Mouse (Mus musculus): ENCODE results near the gene Mki67. TPM values are rescaled to one million over a fixed set of nuclear protein-coding genes. Genes with fewer than 3 reads are reported as not detected.

Mki67 gene
- polyA plus RNA-seq, 1 experiment from 2014 or later: 18.8 TPM

DNA sequence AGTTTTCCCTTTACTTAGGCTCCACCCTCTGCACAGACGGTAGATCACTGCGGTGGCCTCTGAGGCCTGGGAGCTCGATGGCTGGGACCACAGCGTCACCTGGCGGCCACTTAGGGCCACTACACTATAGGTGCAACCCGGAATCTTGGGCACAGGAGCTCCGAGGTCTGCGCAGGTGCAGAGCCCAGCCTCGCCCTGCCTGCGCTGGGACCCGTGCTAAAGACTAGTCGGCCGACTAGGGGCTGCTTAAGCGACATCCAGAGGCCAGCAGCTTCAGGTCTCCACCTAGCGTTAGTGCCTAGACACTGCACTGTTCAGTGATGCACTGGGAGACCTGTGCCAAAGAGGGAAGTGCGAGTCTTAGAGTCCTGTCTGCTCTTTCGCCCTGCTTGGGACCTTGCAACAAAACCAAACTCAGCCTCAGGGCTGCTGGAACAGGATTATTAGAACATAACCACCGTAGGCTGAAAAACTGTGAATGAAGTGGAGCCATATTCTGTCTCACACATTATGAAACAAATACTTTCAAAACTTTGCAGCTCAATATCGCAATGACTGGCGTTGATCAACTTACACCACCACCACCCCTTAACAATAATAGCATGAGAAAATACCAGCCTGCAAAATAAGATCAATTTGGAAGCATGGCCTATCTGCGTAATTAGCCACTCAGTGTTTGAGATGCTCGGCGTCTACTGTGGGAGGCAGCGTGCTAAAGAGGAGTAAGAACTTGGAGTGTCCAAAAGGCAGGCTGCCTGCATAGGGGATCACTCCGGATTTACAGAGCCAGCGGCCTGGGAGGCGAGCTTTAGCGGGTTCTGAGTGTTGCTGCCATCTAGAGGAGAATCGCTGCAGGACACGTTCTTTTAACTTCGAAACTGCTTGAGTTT lies 19.8 kb upstream of the Mki67 start:
- H3K27ac ChIP-seq: no peak overlapping the region

DNA sequence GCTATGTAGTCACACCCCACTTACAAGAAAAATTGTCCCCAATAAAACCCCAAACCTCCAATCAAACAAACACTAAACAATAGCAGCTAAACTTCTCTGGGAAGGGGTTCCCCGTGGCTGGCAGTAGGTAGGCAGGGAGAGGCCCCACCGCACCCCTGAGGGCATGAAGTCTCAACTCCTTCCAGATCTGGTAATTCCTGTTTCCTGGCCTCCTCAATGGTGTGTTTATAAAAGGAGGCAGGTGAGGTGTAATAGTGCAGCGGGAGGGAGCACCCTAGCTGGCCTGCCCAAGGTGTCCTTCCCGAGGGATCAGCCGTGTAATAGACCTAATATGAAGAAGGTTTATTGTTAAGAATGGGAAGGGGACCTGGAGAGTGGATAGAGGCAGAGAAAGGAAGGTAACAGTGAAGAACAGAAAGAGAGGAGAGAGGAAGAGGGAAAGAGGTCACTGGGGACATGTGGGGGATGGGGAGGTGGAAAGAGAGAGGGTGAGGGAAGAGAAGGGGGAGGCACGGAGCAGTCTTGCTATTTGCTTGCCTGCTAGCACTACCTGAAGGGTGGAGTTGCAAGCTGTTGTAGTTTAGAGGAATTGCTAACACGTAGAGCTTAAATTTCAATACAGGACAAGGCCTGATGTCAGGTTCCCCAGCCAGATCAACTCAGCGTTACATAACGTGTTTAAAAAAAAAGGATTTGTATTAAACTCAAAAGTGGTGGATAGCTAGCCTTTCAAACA lies 18.9 kb upstream of the Mki67 start:
- peak overlapping the region; percentile 41 for H3K4me2 ChIP-seq (replicated peaks)

More for the DNA sequence above, 19.8 kb upstream of the Mki67 start:
- H3K9ac ChIP-seq (replicated peaks): no peak overlapping the region
- no peaks in the 10 kb centered on the region for H3K27me3 ChIP-seq
- ATAC-seq: peak; percentile 96
- WGBS: 18% methylated on average over 31 of the region's 31 CpGs
- H3K4me3 ChIP-seq (replicated peaks): 0 out of 2 replicates have a peak overlapping the region, but pooled peaks have one; percentile 18
- peak overlapping the region; percentile 41 for H3K4me2 ChIP-seq (replicated peaks)
- H3K36me3 ChIP-seq: no peaks in the 10 kb centered on the region
- no peaks in the 10 kb centered on the region for H3K9me3 ChIP-seq
- peaks cover 7% of the 10 kb centered on the region for H3K4me1 ChIP-seq (replicated peaks)

DNA sequence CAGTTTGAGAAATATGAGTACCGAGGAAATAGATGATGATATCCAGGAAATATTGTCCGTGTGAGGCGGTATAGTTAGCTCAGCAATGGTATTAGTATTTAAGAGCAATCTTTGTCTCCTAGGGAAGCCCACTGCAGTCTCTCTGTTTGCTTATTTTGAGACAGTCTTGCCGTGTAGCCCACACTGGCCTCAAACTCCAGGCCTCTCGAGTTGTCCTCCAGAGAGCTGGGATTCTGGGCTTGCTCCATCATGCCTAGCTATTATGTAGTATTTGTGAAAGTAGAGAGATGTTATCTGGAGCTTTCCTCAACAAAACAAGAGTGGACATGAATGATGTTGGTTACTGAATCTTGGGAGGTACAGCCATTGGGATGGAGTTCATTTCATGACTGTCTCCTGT lies 18.2 kb upstream of the Mki67 start:
- no peak overlapping the region for H3K9ac ChIP-seq (replicated peaks)
- 87% methylated on average over 5 of the region's 5 CpGs for WGBS
- H3K4me2 ChIP-seq (replicated peaks): no peak overlapping the region
- no peaks in the 10 kb centered on the region for H3K36me3 ChIP-seq
- H3K4me3 ChIP-seq (replicated peaks): no peak overlapping the region
- H3K9me3 ChIP-seq: no peaks in the 10 kb centered on the region
- no peak for ATAC-seq
- H3K4me1 ChIP-seq (replicated peaks): peaks cover 7% of the 10 kb centered on the region
- no peaks in the 10 kb centered on the region for H3K27me3 ChIP-seq
- no peak overlapping the region for H3K27ac ChIP-seq

More for the DNA sequence above, 18.9 kb upstream of the Mki67 start:
- H3K36me3 ChIP-seq: no peaks in the 10 kb centered on the region
- ATAC-seq: peak; percentile 32; the same call in 1 of the 2 replicates
- H3K27me3 ChIP-seq: no peaks in the 10 kb centered on the region
- WGBS: 90% methylated on average over 9 of the region's 9 CpGs
- H3K27ac ChIP-seq: no peak overlapping the region
- H3K4me3 ChIP-seq (replicated peaks): no peak overlapping the region
- peaks cover 7% of the 10 kb centered on the region for H3K4me1 ChIP-seq (replicated peaks)
- H3K9me3 ChIP-seq: no peaks in the 10 kb centered on the region
- no peak overlapping the region for H3K9ac ChIP-seq (replicated peaks)

DNA sequence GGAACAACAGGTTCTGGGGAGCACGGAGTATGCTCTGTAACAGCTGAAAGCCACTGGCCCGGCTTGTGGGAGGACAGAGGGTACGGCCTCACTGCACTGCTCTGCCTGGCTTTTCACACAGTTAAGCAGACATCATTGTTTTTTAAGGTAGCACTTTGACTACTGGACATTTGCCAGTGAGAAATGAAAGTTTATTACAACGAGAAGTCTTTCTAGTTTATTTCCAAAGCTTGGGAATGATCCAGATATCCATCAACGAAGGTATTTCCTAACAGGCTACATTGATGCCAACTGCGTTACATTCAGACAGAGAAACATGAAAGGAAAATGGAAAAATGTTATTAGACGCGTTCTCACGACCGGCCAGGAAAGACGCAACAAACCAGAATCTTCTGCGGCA lies 11.9 kb upstream of the Mki67 start:
- H3K36me3 ChIP-seq: no peaks in the 10 kb centered on the region
- H3K4me1 ChIP-seq (replicated peaks): no peaks in the 10 kb centered on the region
- no peak for ATAC-seq
- no peaks in the 10 kb centered on the region for H3K9me3 ChIP-seq
- no peak overlapping the region for H3K27ac ChIP-seq
- H3K9ac ChIP-seq (replicated peaks): no peak overlapping the region
- no peak overlapping the region for H3K4me2 ChIP-seq (replicated peaks)
- WGBS: 95% methylated on average over 12 of the region's 12 CpGs
- H3K4me3 ChIP-seq (replicated peaks): no peak overlapping the region
- H3K27me3 ChIP-seq: no peaks in the 10 kb centered on the region

DNA sequence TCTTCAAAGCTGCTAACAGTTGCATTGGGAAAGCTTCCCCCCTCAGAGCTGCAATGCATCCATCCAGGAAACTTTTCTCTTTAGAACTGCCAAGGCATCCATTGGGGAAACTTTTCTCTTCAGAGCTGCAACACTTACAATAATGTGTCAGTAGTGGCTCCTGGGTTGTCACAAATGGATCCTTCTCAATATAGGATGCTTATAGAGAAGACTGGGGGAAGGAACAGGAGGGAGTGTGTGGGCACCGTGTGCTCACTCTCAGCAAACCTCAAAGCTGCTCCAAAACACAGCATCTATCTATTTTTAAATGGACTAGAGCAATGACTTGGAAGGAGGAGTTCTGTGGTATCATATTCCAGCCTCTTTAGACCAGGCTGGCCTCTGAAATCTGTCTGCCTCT lies 10.5 kb upstream of the Mki67 start:
- Histone ChIP-seq H3K27ac (no peak overlapping the region), H3K27me3 (no peaks in the 10 kb centered on the region), H3K9ac (replicated peaks) (no peak overlapping the region; the same call in 1 of the 2 replicates), H3K9me3 (no peaks in the 10 kb centered on the region), H3K36me3 (no peaks in the 10 kb centered on the region), H3K4me2 (replicated peaks) (no peak overlapping the region), H3K4me1 (replicated peaks) (no peaks in the 10 kb centered on the region), H3K4me3 (replicated peaks) (no peak overlapping the region)
- WGBS: 96% methylated on average over 1 of the region's 1 CpGs
- no peak for ATAC-seq

DNA sequence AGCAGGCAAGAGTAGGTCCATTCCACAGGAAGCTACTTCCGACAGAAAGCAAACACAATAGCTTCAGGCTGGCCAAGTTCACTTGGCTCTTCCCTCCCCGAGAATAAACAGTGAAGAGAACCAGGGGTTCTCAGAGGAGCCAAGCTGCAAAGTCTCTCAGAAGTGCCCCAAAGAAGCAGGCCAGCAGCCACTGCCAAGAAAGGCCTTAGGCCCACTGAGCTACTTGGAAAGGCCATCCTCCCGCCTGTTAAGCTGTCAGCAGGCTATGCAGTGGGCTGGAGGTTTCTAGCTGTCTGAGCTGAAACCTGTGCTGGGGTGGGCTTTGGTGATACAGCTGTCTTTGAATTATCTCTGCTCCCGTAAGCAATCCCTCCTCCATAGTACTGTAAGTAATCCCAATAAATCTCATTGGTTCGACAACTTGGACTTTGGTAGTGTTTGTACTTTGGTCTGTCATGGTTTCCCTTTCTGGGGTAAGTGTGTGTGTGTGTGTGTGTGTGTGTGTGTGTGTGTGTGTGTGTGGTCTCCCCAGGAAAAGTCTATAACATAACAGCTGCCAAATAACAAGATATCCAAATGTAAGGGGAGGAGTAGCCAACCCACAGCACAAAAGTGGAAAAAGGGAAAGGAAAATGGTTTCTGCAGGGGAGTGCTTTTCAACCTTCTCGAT lies 7.6 kb upstream of the Mki67 start:
- H3K36me3 ChIP-seq: no peaks in the 10 kb centered on the region
- H3K4me1 ChIP-seq (replicated peaks): no peaks in the 10 kb centered on the region
- WGBS: 76% methylated on average over 6 of the region's 6 CpGs
- no peak overlapping the region for H3K4me2 ChIP-seq (replicated peaks)
- no peak overlapping the region for H3K27ac ChIP-seq
- 0 out of 2 replicates have a peak, but pooled peaks cover 2% of the 10 kb centered on the region for H3K27me3 ChIP-seq
- no peak overlapping the region for H3K9ac ChIP-seq (replicated peaks)
- no peak for ATAC-seq
- H3K4me3 ChIP-seq (replicated peaks): no peak overlapping the region
- H3K9me3 ChIP-seq: no peaks in the 10 kb centered on the region

DNA sequence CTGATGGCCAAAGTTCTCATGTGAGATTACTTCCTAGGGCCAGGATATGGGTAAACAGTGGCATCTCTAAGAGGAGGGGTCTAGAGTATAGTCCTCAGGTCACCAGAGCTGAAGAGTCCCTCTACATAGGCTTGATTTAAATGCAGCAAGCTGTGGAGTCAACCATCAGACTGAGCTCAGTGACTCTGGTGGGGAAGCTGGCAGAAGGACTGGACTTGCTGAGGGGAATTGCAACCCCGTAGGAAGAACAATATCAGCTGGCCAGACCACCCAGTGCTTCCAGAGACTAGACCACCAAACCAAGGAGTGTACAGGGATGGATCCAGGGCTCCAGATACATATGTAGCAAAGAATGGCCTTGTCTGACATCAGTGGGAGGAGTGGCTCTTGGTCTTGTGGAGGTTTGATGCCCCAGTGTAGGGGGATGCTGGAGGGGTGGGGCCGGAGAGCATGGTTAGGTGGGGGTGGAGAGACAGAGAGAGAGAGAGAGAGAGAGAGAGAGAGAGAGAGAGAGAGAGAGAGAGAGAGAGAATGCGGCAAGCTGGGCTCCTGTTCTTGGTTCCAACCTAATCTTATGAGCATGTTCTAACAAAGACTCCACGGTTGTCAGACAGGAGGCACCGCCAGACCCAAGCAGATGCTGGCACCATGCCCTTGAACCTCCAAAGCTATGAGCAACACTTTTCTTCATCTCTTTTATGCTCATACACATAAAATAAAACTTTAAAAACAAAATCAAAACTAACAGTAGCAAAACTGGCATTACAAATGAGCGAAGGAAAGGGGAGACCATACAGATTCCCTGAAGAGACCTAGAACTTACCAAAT lies 6.1 kb upstream of the Mki67 start:
- H3K9me3 ChIP-seq: no peaks in the 10 kb centered on the region
- H3K27ac ChIP-seq: no peak overlapping the region
- no peaks in the 10 kb centered on the region for H3K36me3 ChIP-seq
- no peaks in the 10 kb centered on the region for H3K4me1 ChIP-seq (replicated peaks)
- H3K4me2 ChIP-seq (replicated peaks): no peak overlapping the region
- 84% methylated on average over 6 of the region's 6 CpGs for WGBS
- no peak for ATAC-seq
- no peak overlapping the region for H3K4me3 ChIP-seq (replicated peaks)
- no peak overlapping the region for H3K9ac ChIP-seq (replicated peaks)
- 0 out of 2 replicates have a peak, but pooled peaks cover 4% of the 10 kb centered on the region for H3K27me3 ChIP-seq

DNA sequence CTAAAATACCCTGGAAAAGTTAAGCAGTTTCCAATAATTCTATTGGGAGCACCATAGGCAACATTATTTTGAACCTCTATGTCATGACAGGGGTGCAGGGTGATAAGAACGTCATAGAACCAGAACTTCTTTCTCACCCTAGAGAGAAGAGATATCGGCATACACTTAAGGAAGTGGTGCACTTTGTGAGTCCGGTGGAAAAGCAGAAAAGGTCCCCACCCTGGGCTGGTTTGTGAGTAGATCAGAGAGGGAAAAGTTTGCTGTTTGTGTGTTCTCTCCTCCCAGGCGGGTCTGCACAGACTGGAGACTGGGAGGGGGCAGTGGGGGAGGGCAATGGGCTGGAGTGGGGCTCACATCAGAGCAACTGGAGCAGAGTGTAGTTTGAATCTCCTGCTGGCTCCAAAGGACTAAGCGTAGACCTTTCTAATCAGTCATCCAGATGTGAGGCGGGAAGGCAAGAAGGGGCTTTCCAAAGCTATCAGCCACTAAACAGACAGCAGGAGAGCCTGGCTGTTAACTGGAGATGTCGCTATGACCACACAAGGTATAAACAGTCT lies 5.4 kb upstream of the Mki67 start:
- 74% methylated on average over 7 of the region's 7 CpGs for WGBS
- ATAC-seq: no peak
- peaks cover 6% of the 10 kb centered on the region; the same call in 1 of the 2 replicates for H3K4me1 ChIP-seq (replicated peaks)
- H3K9me3 ChIP-seq: no peaks in the 10 kb centered on the region
- no peak overlapping the region for H3K4me3 ChIP-seq (replicated peaks)
- no peaks in the 10 kb centered on the region for H3K36me3 ChIP-seq
- no peak overlapping the region for H3K27ac ChIP-seq
- no peak overlapping the region for H3K9ac ChIP-seq (replicated peaks)
- 0 out of 2 replicates have a peak, but pooled peaks cover 4% of the 10 kb centered on the region for H3K27me3 ChIP-seq
- no peak overlapping the region for H3K4me2 ChIP-seq (replicated peaks)

DNA sequence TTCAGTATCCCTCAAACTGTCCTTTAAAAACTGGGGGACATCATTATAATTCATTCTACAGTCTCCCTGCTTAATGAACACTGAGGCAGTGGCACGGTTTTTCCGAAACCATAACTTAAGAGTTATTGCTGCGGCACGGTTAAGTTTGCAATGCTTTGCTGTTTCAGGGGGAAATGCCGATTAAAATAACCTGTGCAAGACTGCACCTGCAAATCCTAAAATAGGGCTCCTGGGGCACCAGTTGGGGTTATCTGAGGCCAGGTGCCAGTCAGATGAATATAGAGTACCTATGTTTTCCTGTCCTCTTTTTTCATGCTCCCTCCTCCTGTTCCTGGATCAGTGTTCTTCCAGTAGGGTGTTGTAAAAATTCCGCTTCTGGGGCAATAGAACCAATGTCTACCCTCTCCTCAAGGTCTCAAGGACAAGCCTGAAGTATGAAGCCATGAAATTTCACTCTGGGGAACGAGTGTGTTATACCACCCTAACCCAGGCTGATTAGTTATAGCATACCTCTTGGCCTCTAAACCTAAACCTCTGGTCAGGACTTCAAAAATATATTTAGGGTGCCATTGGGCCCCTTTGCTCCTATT lies 902 bp upstream of the Mki67 start:
- Histone ChIP-seq H3K4me2 (replicated peaks) (peak overlapping the region; percentile 98), H3K4me3 (replicated peaks) (peak overlapping the region; percentile 86), H3K9me3 (no peaks in the 10 kb centered on the region), H3K9ac (replicated peaks) (peak overlapping the region; percentile 50; the same call in 1 of the 2 replicates), H3K36me3 (no peaks in the 10 kb centered on the region), H3K27me3 (0 out of 2 replicates have a peak, but pooled peaks cover 4% of the 10 kb centered on the region), H3K4me1 (replicated peaks) (peaks cover 29% of the 10 kb centered on the region), H3K27ac (no peak overlapping the region)
- ATAC-seq: no peak
- WGBS: 73% methylated on average over 7 of the region's 7 CpGs

DNA sequence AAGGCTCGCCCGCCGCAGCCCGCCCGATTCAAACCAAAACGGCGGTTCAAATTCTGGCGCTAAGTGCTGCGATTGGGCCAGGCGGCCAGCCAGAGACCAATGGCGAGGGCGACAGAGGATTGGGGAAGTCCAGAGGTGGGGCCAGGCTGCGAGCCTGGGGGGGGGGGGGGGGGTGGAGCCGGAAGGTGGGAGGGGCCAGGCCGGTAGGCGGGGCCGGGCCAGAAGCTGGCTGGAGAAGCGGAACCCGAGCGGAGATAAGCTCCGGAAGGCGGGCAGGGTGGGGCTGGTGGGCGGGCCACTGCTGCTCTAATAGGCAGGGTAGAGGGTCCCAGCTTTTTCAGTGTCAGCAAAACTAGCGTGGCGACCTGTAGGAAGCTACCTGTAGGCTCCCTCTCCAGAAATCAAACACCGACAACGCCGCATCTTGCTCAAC lies 300 bp upstream of the Mki67 start:
- peak overlapping the region; percentile 50; the same call in 1 of the 2 replicates for H3K9ac ChIP-seq (replicated peaks)
- peak; percentile 98 for ATAC-seq
- under 1% methylated on average over 25 of the region's 28 CpGs for WGBS

More for the DNA sequence above, 300 bp upstream of the Mki67 start:
- H3K36me3 ChIP-seq: no peaks in the 10 kb centered on the region
- H3K9me3 ChIP-seq: no peaks in the 10 kb centered on the region
- H3K4me3 ChIP-seq (replicated peaks): peak overlapping the region; percentile 86
- peak overlapping the region; percentile 98 for H3K4me2 ChIP-seq (replicated peaks)
- H3K27me3 ChIP-seq: 0 out of 2 replicates have a peak, but pooled peaks cover 4% of the 10 kb centered on the region
- peaks cover 29% of the 10 kb centered on the region for H3K4me1 ChIP-seq (replicated peaks)
- no peak overlapping the region for H3K27ac ChIP-seq

Data from midbrain, embryonic 13.5 days (tissue).